In the genomic region with DNA sequence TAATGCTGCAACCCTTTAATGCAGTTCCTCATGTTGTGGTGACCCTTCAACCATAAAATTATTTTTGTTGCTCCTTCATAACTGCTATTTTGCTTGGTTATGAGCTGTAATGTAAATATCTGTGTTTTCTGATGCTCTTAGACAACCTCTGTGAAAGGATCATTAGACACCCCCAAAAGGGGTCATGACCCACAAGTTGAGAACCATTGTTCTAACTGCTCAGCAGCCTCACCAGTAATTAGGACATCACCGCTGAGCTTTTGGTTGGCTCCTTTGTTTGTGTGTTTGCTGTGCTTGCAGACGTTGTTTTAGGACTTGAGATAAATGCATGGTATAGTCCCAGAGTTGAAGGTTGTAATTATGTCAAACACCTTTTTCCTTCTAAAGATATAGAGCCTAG, we compare ENCODE assay signal across 35 mouse cellular contexts.
"Had no signal": no experiment of that assay in that cellular context is flagged by ENCODE, and none has a peak within 500 bp of the region (broad histone marks: within the 10 kb centered on the region; RNA-seq: fewer than 3 reads in every experiment).

No protein-coding gene starts in this region.

- H3K4me3 ChIP-seq: heart, embryonic 10.5 days; heart, embryonic 12.5 days; heart, embryonic 13.5 days; heart, embryonic 15.5 days; hindbrain, embryonic 10.5 days; hindbrain, embryonic 12.5 days; hindbrain, embryonic 13.5 days; hindbrain, embryonic 15.5 days; intestine, embryonic 15.5 days; kidney, embryonic 15.5 days; layer of hippocampus, adult 2 months had no signal

- H3K27me3 ChIP-seq: heart, embryonic 12.5 days; heart, embryonic 13.5 days; heart, embryonic 15.5 days; hindbrain, embryonic 12.5 days; hindbrain, embryonic 15.5 days; intestine, embryonic 15.5 days; kidney, embryonic 15.5 days had no signal

- ATAC-seq: hindbrain, embryonic 16.5 days; hindbrain, postnatal 0 days; inflammation-experienced regulatory T-cells, adult 6 months; intestine, embryonic 15.5 days; intestine, embryonic 16.5 days; intestine, postnatal 0 days had no signal

- H3K36me3 ChIP-seq: heart, embryonic 10.5 days; heart, embryonic 12.5 days; heart, embryonic 13.5 days; heart, embryonic 15.5 days; hindbrain, embryonic 10.5 days; hindbrain, embryonic 12.5 days; hindbrain, embryonic 13.5 days; hindbrain, embryonic 15.5 days; intestine, embryonic 15.5 days; kidney, embryonic 15.5 days had no signal

- H3K4me2 ChIP-seq: heart, embryonic 11.5 days; heart, embryonic 12.5 days; heart, embryonic 13.5 days; heart, embryonic 15.5 days; hindbrain, embryonic 12.5 days; hindbrain, embryonic 13.5 days; hindbrain, embryonic 14.5 days; hindbrain, embryonic 15.5 days; intestine, embryonic 15.5 days; kidney, embryonic 15.5 days had no signal

- H3K9me3 ChIP-seq: heart, embryonic 10.5 days; heart, embryonic 12.5 days; heart, embryonic 13.5 days; heart, embryonic 15.5 days; hindbrain, embryonic 10.5 days; hindbrain, embryonic 12.5 days; hindbrain, embryonic 13.5 days; hindbrain, embryonic 15.5 days; intestine, embryonic 15.5 days; kidney, embryonic 15.5 days had no signal

- DNase-seq: heart, postnatal 10 days; heart, postnatal 14 days; heart, postnatal 36 days; heart, postnatal 4 days; kidney, adult 11 months; kidney, adult 18-20 months; kidney, adult 2 months; kidney, adult 8-10 months; kidney, adult 9 months; kidney, postnatal 10 days; kidney, postnatal 14 days; kidney, postnatal 25 days; kidney, postnatal 36 days; kidney, postnatal 4 days; layer of hippocampus, adult 9-11 months; layer of hippocampus, postnatal 36 days had no signal

- H3K9ac ChIP-seq: heart, embryonic 12.5 days; heart, embryonic 13.5 days; heart, embryonic 15.5 days; hindbrain, embryonic 12.5 days; hindbrain, embryonic 13.5 days; hindbrain, embryonic 14.5 days; hindbrain, embryonic 15.5 days; intestine, embryonic 15.5 days; kidney, embryonic 15.5 days had no signal

- H3K4me1 ChIP-seq: heart, embryonic 10.5 days; heart, embryonic 12.5 days; heart, embryonic 13.5 days; heart, embryonic 15.5 days; hindbrain, embryonic 12.5 days; hindbrain, embryonic 15.5 days; intestine, embryonic 15.5 days; kidney, embryonic 15.5 days had no signal

- H3K27ac ChIP-seq: heart, embryonic 10.5 days; heart, embryonic 13.5 days; heart, embryonic 15.5 days; hindbrain, embryonic 10.5 days; hindbrain, embryonic 12.5 days; hindbrain, embryonic 13.5 days; hindbrain, embryonic 14.5 days; hindbrain, embryonic 15.5 days; hindbrain, postnatal 0 days; intestine, embryonic 15.5 days; kidney, embryonic 15.5 days; kidney, postnatal 0 days; layer of hippocampus, adult 2 months had no signal
